Mouse (Mus musculus): ENCODE measurements around the gene Olfr427.
"Not testable (repeated sequence)": the region's sequence is repeated elsewhere in the genome, so short reads cannot be mapped to it uniquely, and the experiment has no call there.

Olfr427 gene

GRCm38 (mm10) chr1:174096591-174096990 is at the start of gene Olfr427:
TSS of gene Olfr427 (plus strand) at chr1:174096891.
- CTCF ChIA-PET, result no interaction called here

- CTCF ChIA-PET, result not testable (repeated sequence)
Observed at GRCm38 (mm10) chr1:174048227-174048626, 48.5 kb upstream of the Olfr427 start.

GRCm38 (mm10) chr1:174048893-174049292 is 47.8 kb upstream of the Olfr427 start, which contains the start of gene Olfr432:
TSS of gene Olfr432 (plus strand) at chr1:174049205.
- CTCF ChIA-PET, result interaction anchor here (0.6 kb wide), 1 partner anchor 168 kb away, joined by 3 read pairs; no protein-coding TSS in a partner anchor

- CTCF ChIA-PET, result not testable (repeated sequence)
Observed at GRCm38 (mm10) chr1:174049357-174049756, 47.3 kb upstream of the Olfr427 start.

GRCm38 (mm10) chr1:174050532-174050931 is 46.2 kb upstream of the Olfr427 start:
- CTCF ChIA-PET, result no interaction called here

- CTCF ChIA-PET, result no interaction called here
Observed at GRCm38 (mm10) chr1:174051515-174051914, 45.2 kb upstream of the Olfr427 start.

- CTCF ChIA-PET, result no interaction called here
Observed at GRCm38 (mm10) chr1:174051931-174052536, 44.7 kb upstream of the Olfr427 start.

GRCm38 (mm10) chr1:174052981-174053380 is 43.7 kb upstream of the Olfr427 start:
- CTCF ChIA-PET, result no interaction called here

GRCm38 (mm10) chr1:174055248-174055647 is 41.4 kb upstream of the Olfr427 start:
- CTCF ChIA-PET, result no interaction called here

GRCm38 (mm10) chr1:174066305-174066704 is 30.4 kb upstream of the Olfr427 start, which contains the start of gene Olfr430:
TSS of gene Olfr430 (plus strand) at chr1:174066605.
- CTCF ChIA-PET, result no interaction called here

- CTCF ChIA-PET, result no interaction called here
Observed at GRCm38 (mm10) chr1:174084031-174084430, 12.7 kb upstream of the Olfr427 start, which contains the start of gene Olfr429. TSS of gene Olfr429 (plus strand) at chr1:174084331.

GRCm38 (mm10) chr1:174103735-174104134 is 7.0 kb downstream of the Olfr427 start:
- CTCF ChIA-PET, result no interaction called here

GRCm38 (mm10) chr1:174121062-174121461 is 24.4 kb downstream of the Olfr427 start, which contains the start of gene Olfr231:
TSS of gene Olfr231 (minus strand) at chr1:174121162.
- CTCF ChIA-PET, result no interaction called here

GRCm38 (mm10) chr1:174131217-174131616 is 34.5 kb downstream of the Olfr427 start, which contains the start of gene Olfr424:
TSS of gene Olfr424 (plus strand) at chr1:174131517.
- CTCF ChIA-PET, result no interaction called here

GRCm38 (mm10) chr1:174131999-174132398 is 35.3 kb downstream of the Olfr427 start:
- CTCF ChIA-PET, result no interaction called here

- CTCF ChIA-PET, result no interaction called here
Observed at GRCm38 (mm10) chr1:174141384-174141783, 44.7 kb downstream of the Olfr427 start.

GRCm38 (mm10) chr1:174146696-174147095 is 50.0 kb downstream of the Olfr427 start:
- CTCF ChIA-PET, result no interaction called here

GRCm38 (mm10) chr1:174149289-174149688 is 52.6 kb downstream of the Olfr427 start:
- CTCF ChIA-PET, result no interaction called here

Data from spleen, embryonic (tissue).